Mouse (Mus musculus): ENCODE measurements around the gene Abcc8. TPM values are rescaled to one million over a fixed set of nuclear protein-coding genes. Genes with fewer than 3 reads are reported as not detected.

Abcc8 gene
- polyA plus RNA-seq, 1 experiment from 2014 or later: 1.5 TPM

GRCm38 (mm10) chr7:46117035-46117434, 62.8 kb downstream of the Abcc8 start:
- 93% methylated on average over 16 of the region's 16 CpGs for WGBS
- DNase-seq (ENCODE audit: extremely low spot score, low spot score): no peak

GRCm38 (mm10) chr7:46116118-46116581, 63.7 kb downstream of the Abcc8 start:
- Histone ChIP-seq H3K27me3 (ENCODE audit: poor library complexity, severe bottlenecking) (no peaks in the 10 kb centered on the region), H3K4me1 (peaks cover 22% of the 10 kb centered on the region), H3K36me3 (replicated peaks) (no peaks in the 10 kb centered on the region), H3K4me3 (no peak overlapping the region), H3K9me3 (peaks cover 3% of the 10 kb centered on the region; the same call in 1 of the 2 replicates), H3K27ac (no peak overlapping the region)
- no peak for DNase-seq (ENCODE audit: extremely low spot score, low spot score)
- 68% methylated on average over 10 of the region's 10 CpGs for WGBS

More at GRCm38 (mm10) chr7:46117035-46117434, 62.8 kb downstream of the Abcc8 start:
- no peak overlapping the region for H3K4me3 ChIP-seq
- H3K27ac ChIP-seq: no peak overlapping the region
- H3K36me3 ChIP-seq (replicated peaks): no peaks in the 10 kb centered on the region
- peaks cover 22% of the 10 kb centered on the region for H3K4me1 ChIP-seq
- peaks cover 4% of the 10 kb centered on the region; the same call in 1 of the 2 replicates for H3K9me3 ChIP-seq
- no peaks in the 10 kb centered on the region for H3K27me3 ChIP-seq (ENCODE audit: poor library complexity, severe bottlenecking)

GRCm38 (mm10) chr7:46113435-46113834, 66.4 kb downstream of the Abcc8 start:
- DNase-seq (ENCODE audit: extremely low spot score, low spot score): no peak
- H3K27me3 ChIP-seq (ENCODE audit: poor library complexity, severe bottlenecking): no peaks in the 10 kb centered on the region
- no peak overlapping the region for H3K4me3 ChIP-seq
- peaks cover 22% of the 10 kb centered on the region for H3K4me1 ChIP-seq
- peaks cover 3% of the 10 kb centered on the region; the same call in 1 of the 2 replicates for H3K9me3 ChIP-seq
- no peaks in the 10 kb centered on the region for H3K36me3 ChIP-seq (replicated peaks)
- WGBS: 80% methylated on average over 3 of the region's 3 CpGs
- H3K27ac ChIP-seq: no peak overlapping the region

- Histone ChIP-seq H3K27ac (no peak overlapping the region), H3K4me3 (no peak overlapping the region), H3K9me3 (peaks cover under 1% of the 10 kb centered on the region; the same call in 1 of the 2 replicates), H3K36me3 (replicated peaks) (no peaks in the 10 kb centered on the region), H3K27me3 (ENCODE audit: poor library complexity, severe bottlenecking) (no peaks in the 10 kb centered on the region), H3K4me1 (peaks cover 27% of the 10 kb centered on the region)
- DNase-seq (ENCODE audit: extremely low spot score, low spot score): no peak
- 81% methylated on average over 6 of the region's 6 CpGs for whole genome bisulfite sequencing
Measured at GRCm38 (mm10) chr7:46111938-46112337, 67.9 kb downstream of the Abcc8 start.

- Histone ChIP-seq H3K27ac (no peak overlapping the region), H3K9me3 (no peaks in the 10 kb centered on the region), H3K4me3 (no peak overlapping the region), H3K36me3 (replicated peaks) (no peaks in the 10 kb centered on the region), H3K4me1 (peaks cover 24% of the 10 kb centered on the region), H3K27me3 (ENCODE audit: poor library complexity, severe bottlenecking) (no peaks in the 10 kb centered on the region)
- 90% methylated on average over 15 of the region's 15 CpGs for WGBS
- no peak for DNase-seq (ENCODE audit: extremely low spot score, low spot score)
Measured at GRCm38 (mm10) chr7:46111212-46111817, 68.5 kb downstream of the Abcc8 start.

GRCm38 (mm10) chr7:46110079-46110478, 69.8 kb downstream of the Abcc8 start:
- no peaks in the 10 kb centered on the region for H3K36me3 ChIP-seq (replicated peaks)
- peaks cover 16% of the 10 kb centered on the region for H3K4me1 ChIP-seq
- H3K4me3 ChIP-seq: no peak overlapping the region
- WGBS: 79% methylated on average over 3 of the region's 3 CpGs
- H3K27ac ChIP-seq: no peak overlapping the region
- no peaks in the 10 kb centered on the region for H3K9me3 ChIP-seq
- no peaks in the 10 kb centered on the region; the same call in 1 of the 2 replicates for H3K27me3 ChIP-seq (ENCODE audit: poor library complexity, severe bottlenecking)
- no peak for DNase-seq (ENCODE audit: extremely low spot score, low spot score)

- Histone ChIP-seq H3K36me3 (replicated peaks) (no peaks in the 10 kb centered on the region), H3K4me3 (no peak overlapping the region), H3K27me3 (ENCODE audit: poor library complexity, severe bottlenecking) (peaks cover under 1% of the 10 kb centered on the region; the same call in 1 of the 2 replicates), H3K27ac (no peak overlapping the region), H3K4me1 (peaks cover 8% of the 10 kb centered on the region), H3K9me3 (no peaks in the 10 kb centered on the region)
- 94% methylated on average over 7 of the region's 7 CpGs for WGBS
- no peak for DNase-seq (ENCODE audit: extremely low spot score, low spot score)
Measured at GRCm38 (mm10) chr7:46105484-46105883, 74.3 kb downstream of the Abcc8 start.

GRCm38 (mm10) chr7:46104256-46104915, 75.4 kb downstream of the Abcc8 start:
- Histone ChIP-seq H3K27ac (no peak overlapping the region), H3K4me3 (no peak overlapping the region), H3K9me3 (no peaks in the 10 kb centered on the region), H3K36me3 (replicated peaks) (no peaks in the 10 kb centered on the region), H3K27me3 (ENCODE audit: poor library complexity, severe bottlenecking) (peaks cover 12% of the 10 kb centered on the region), H3K4me1 (peaks cover 17% of the 10 kb centered on the region)
- DNase-seq (ENCODE audit: extremely low spot score, low spot score): no peak
- WGBS: 90% methylated on average over 27 of the region's 27 CpGs

- Histone ChIP-seq H3K27ac (no peak overlapping the region), H3K4me1 (peaks cover 17% of the 10 kb centered on the region), H3K36me3 (replicated peaks) (no peaks in the 10 kb centered on the region), H3K27me3 (ENCODE audit: poor library complexity, severe bottlenecking) (peaks cover 18% of the 10 kb centered on the region), H3K4me3 (no peak overlapping the region), H3K9me3 (no peaks in the 10 kb centered on the region)
- no peak for DNase-seq (ENCODE audit: extremely low spot score, low spot score)
- WGBS: 92% methylated on average over 8 of the region's 8 CpGs
Measured at GRCm38 (mm10) chr7:46103771-46104170, 76.1 kb downstream of the Abcc8 start.

GRCm38 (mm10) chr7:46103075-46103591, 76.7 kb downstream of the Abcc8 start:
- Histone ChIP-seq H3K27me3 (ENCODE audit: poor library complexity, severe bottlenecking) (peaks cover 24% of the 10 kb centered on the region), H3K27ac (no peak overlapping the region), H3K36me3 (replicated peaks) (no peaks in the 10 kb centered on the region), H3K9me3 (no peaks in the 10 kb centered on the region), H3K4me1 (peaks cover 17% of the 10 kb centered on the region), H3K4me3 (no peak overlapping the region)
- no peak for DNase-seq (ENCODE audit: extremely low spot score, low spot score)
- 86% methylated on average over 8 of the region's 8 CpGs for WGBS

- Histone ChIP-seq H3K27me3 (ENCODE audit: poor library complexity, severe bottlenecking) (peaks cover 50% of the 10 kb centered on the region), H3K4me1 (peaks cover 15% of the 10 kb centered on the region), H3K27ac (peak within 1 kb of the TSS; percentile 84), H3K36me3 (replicated peaks) (no peaks in the 10 kb centered on the region), H3K4me3 (peak within 1 kb of the TSS; percentile 74), H3K9me3 (no peaks in the 10 kb centered on the region)
- peak; percentile 89 for DNase-seq (ENCODE audit: extremely low spot score, low spot score)
- 1% methylated on average over 34 of the region's 34 CpGs for WGBS
Measured at GRCm38 (mm10) chr7:46100563-46100962, 79.3 kb downstream of the Abcc8 start, which contains the start of gene Kcnj11. TSS of gene Kcnj11 (minus strand) at chr7:46100764.

GRCm38 (mm10) chr7:46099682-46100081, 80.2 kb downstream of the Abcc8 start:
- Histone ChIP-seq H3K27me3 (ENCODE audit: poor library complexity, severe bottlenecking) (peaks cover 59% of the 10 kb centered on the region), H3K4me1 (peaks cover 15% of the 10 kb centered on the region), H3K36me3 (replicated peaks) (no peaks in the 10 kb centered on the region), H3K27ac (no peak overlapping the region), H3K9me3 (no peaks in the 10 kb centered on the region), H3K4me3 (peak overlapping the region; percentile 74)
- WGBS: 85% methylated on average over 13 of the region's 13 CpGs
- no peak for DNase-seq (ENCODE audit: extremely low spot score, low spot score)

- 95% methylated on average over 19 of the region's 19 CpGs for WGBS
- no peaks in the 10 kb centered on the region for H3K9me3 ChIP-seq
- no peak overlapping the region for H3K27ac ChIP-seq
- DNase-seq (ENCODE audit: extremely low spot score, low spot score): no peak
- peaks cover 67% of the 10 kb centered on the region for H3K27me3 ChIP-seq (ENCODE audit: poor library complexity, severe bottlenecking)
- H3K4me3 ChIP-seq: no peak overlapping the region
- H3K4me1 ChIP-seq: peaks cover 15% of the 10 kb centered on the region
- no peaks in the 10 kb centered on the region for H3K36me3 ChIP-seq (replicated peaks)
Measured at GRCm38 (mm10) chr7:46098919-46099286, 80.9 kb downstream of the Abcc8 start.

All from forebrain, embryonic 10.5 days (tissue).